Mouse (Mus musculus): ENCODE results near the gene Aimp2. TPM values are rescaled to one million over a fixed set of nuclear protein-coding genes. Genes with fewer than 3 reads are reported as not detected.

Aimp2 gene
- polyA plus RNA-seq, 1 experiment from 2014 or later, result 127 TPM

- Histone ChIP-seq H3K4me3 (no peak overlapping the region), H3K27ac (no peak overlapping the region), H3K9me3 (no peaks in the 10 kb centered on the region), H3K27me3 (ENCODE audit: insufficient read depth, poor library complexity, severe bottlenecking) (no peaks in the 10 kb centered on the region), H3K4me1 (replicated peaks) (peaks cover 11% of the 10 kb centered on the region), H3K36me3 (peaks cover 83% of the 10 kb centered on the region)
- DNase-seq (ENCODE audit: low spot score), result no peak
- 91% methylated on average over 4 of the region's 4 CpGs for WGBS
Observed at GRCm38 (mm10) chr5:143929291-143929690, 19.6 kb upstream of the Aimp2 start.

DNA sequence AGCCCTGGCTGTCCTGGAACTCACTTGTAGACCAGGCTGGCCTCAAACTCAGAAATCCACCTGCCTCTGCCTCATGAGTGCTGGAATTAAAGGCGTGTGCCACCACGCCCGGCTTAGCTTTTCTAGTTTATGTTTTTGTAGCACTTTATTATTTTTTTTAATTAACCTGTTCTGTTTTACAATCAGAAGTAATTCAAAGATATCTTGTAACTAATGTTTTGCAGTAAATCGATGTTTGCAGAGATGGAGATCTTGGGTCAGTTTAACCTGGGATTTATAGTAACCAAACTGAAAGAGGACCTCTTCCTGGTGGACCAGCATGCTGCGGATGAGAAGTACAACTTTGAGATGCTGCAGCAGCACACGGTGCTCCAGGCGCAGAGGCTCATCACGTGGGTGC lies 18.2 kb upstream of the Aimp2 start, which contains the start of gene Gm42421:
Gm42421 (plus strand) TSS at position 301 of the 400 bp plus-strand sequence.
- Histone ChIP-seq H3K27me3 (ENCODE audit: insufficient read depth, poor library complexity, severe bottlenecking) (no peaks in the 10 kb centered on the region), H3K27ac (no peak within 1 kb of the TSS), H3K4me3 (no peak within 1 kb of the TSS), H3K36me3 (peaks cover 94% of the 10 kb centered on the region), H3K4me1 (replicated peaks) (peaks cover 7% of the 10 kb centered on the region), H3K9me3 (no peaks in the 10 kb centered on the region)
- no peak for DNase-seq (ENCODE audit: low spot score)
- 95% methylated on average over 8 of the region's 8 CpGs for WGBS

GRCm38 (mm10) chr5:143924781-143925452 lies 15.3 kb upstream of the Aimp2 start:
- 90% methylated on average over 6 of the region's 6 CpGs for WGBS
- Histone ChIP-seq H3K27ac (no peak overlapping the region), H3K4me1 (replicated peaks) (no peaks in the 10 kb centered on the region), H3K4me3 (no peak overlapping the region), H3K9me3 (no peaks in the 10 kb centered on the region), H3K36me3 (peaks cover 99% of the 10 kb centered on the region), H3K27me3 (ENCODE audit: insufficient read depth, poor library complexity, severe bottlenecking) (no peaks in the 10 kb centered on the region)
- DNase-seq (ENCODE audit: low spot score), result no peak

DNA sequence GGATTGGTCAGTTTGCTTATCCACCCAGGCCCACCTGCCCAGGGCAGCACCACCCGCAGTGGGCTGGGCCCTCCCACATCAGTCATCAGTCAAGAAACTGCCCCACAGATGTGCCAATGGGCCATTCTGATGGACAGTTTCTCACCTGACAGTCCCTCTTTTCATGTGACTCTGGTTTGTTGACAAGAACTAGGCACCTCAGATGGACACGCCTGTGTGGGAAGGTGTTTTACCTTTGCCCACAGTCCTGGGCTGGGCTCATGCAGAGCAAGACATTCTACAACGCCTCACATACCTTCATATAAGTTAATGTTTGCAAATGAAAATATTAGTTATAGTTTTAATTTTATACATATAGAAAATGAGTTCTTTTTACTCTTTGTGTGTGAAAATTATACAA lies 8.5 kb upstream of the Aimp2 start:
- no peak overlapping the region for H3K4me3 ChIP-seq
- peaks cover 96% of the 10 kb centered on the region for H3K36me3 ChIP-seq
- H3K4me1 ChIP-seq (replicated peaks), result no peaks in the 10 kb centered on the region
- H3K27ac ChIP-seq, result no peak overlapping the region
- no peaks in the 10 kb centered on the region for H3K27me3 ChIP-seq (ENCODE audit: insufficient read depth, poor library complexity, severe bottlenecking)
- H3K9me3 ChIP-seq, result no peaks in the 10 kb centered on the region
- DNase-seq (ENCODE audit: low spot score), result no peak
- WGBS, result 92% methylated on average over 3 of the region's 3 CpGs

DNA sequence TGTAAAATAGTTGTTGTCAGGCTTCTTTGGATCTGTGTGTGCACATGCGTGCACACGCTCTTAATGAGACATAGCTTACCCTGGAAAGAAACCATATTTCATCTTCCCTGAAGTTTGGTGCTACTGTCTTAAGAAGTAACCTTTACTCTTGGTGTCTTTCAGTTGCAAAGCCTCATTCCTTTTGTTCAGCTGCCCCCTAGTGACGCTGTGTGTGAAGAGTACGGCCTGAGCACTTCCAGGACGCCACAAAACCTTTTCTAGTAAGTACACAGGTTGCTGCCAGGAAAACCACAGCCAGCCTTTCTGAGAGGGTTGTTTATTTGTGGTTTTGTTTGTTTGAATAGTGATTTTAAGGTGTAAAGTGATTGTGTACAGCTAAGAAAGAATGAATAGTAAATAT lies 7.8 kb upstream of the Aimp2 start:
- Histone ChIP-seq H3K4me3 (no peak overlapping the region), H3K36me3 (peaks cover 91% of the 10 kb centered on the region), H3K4me1 (replicated peaks) (no peaks in the 10 kb centered on the region), H3K27ac (no peak overlapping the region), H3K9me3 (no peaks in the 10 kb centered on the region), H3K27me3 (ENCODE audit: insufficient read depth, poor library complexity, severe bottlenecking) (no peaks in the 10 kb centered on the region)
- DNase-seq (ENCODE audit: low spot score), result peak; percentile 22
- WGBS, result 59% methylated on average over 5 of the region's 5 CpGs

- H3K27me3 ChIP-seq (ENCODE audit: insufficient read depth, poor library complexity, severe bottlenecking), result no peaks in the 10 kb centered on the region
- no peaks in the 10 kb centered on the region for H3K4me1 ChIP-seq (replicated peaks)
- no peak overlapping the region for H3K4me3 ChIP-seq
- H3K27ac ChIP-seq, result no peak overlapping the region
- 92% methylated on average over 9 of the region's 9 CpGs for WGBS
- peaks cover 79% of the 10 kb centered on the region for H3K36me3 ChIP-seq
- no peak for DNase-seq (ENCODE audit: low spot score)
- no peaks in the 10 kb centered on the region for H3K9me3 ChIP-seq
Observed at GRCm38 (mm10) chr5:143916221-143916620, 6.6 kb upstream of the Aimp2 start.

GRCm38 (mm10) chr5:143908926-143909325 lies 721 bp downstream of the Aimp2 start:
- Histone ChIP-seq H3K27ac (peak overlapping the region; percentile 83), H3K4me3 (peak overlapping the region; percentile 80), H3K36me3 (peaks cover 51% of the 10 kb centered on the region), H3K9me3 (no peaks in the 10 kb centered on the region), H3K4me1 (replicated peaks) (peaks cover 26% of the 10 kb centered on the region), H3K27me3 (ENCODE audit: insufficient read depth, poor library complexity, severe bottlenecking) (no peaks in the 10 kb centered on the region)
- DNase-seq (ENCODE audit: low spot score), result no peak
- 3% methylated on average over 9 of the region's 9 CpGs for WGBS

- Histone ChIP-seq H3K4me3 (no peak overlapping the region), H3K27me3 (ENCODE audit: insufficient read depth, poor library complexity, severe bottlenecking) (no peaks in the 10 kb centered on the region), H3K9me3 (no peaks in the 10 kb centered on the region), H3K27ac (no peak overlapping the region), H3K4me1 (replicated peaks) (peaks cover 26% of the 10 kb centered on the region), H3K36me3 (peaks cover 65% of the 10 kb centered on the region)
- 89% methylated on average over 8 of the region's 8 CpGs for WGBS
- DNase-seq (ENCODE audit: low spot score), result no peak
Observed at GRCm38 (mm10) chr5:143906429-143906828, 3.2 kb downstream of the Aimp2 start.

DNA sequence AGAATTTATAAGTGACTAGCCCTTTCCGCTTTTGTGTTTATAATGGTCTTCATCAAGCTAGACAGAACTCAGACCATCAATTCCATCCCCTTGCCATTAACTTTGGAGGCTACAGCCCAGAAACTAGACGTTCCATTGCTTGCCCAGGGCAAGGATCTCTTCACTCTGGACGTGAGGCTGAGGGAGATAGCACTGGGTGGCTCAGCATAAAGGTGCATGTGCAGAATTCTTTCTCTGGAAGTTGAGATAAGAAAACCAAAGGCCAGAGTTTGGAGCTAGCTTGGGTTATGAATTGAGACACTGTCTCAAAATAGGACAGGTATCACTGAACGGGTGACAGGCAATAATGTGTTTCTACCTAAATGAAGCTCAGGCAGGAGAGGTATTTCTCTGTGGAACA lies 5.8 kb downstream of the Aimp2 start:
- 92% methylated on average over 4 of the region's 4 CpGs for WGBS
- H3K4me3 ChIP-seq, result no peak overlapping the region
- DNase-seq (ENCODE audit: low spot score), result no peak
- H3K9me3 ChIP-seq, result no peaks in the 10 kb centered on the region
- no peak overlapping the region for H3K27ac ChIP-seq
- peaks cover 92% of the 10 kb centered on the region for H3K36me3 ChIP-seq
- H3K27me3 ChIP-seq (ENCODE audit: insufficient read depth, poor library complexity, severe bottlenecking), result no peaks in the 10 kb centered on the region
- peaks cover 18% of the 10 kb centered on the region for H3K4me1 ChIP-seq (replicated peaks)

GRCm38 (mm10) chr5:143902111-143902510 lies 7.5 kb downstream of the Aimp2 start:
- H3K36me3 ChIP-seq, result peaks cover 100% of the 10 kb centered on the region
- no peak for DNase-seq (ENCODE audit: low spot score)

GRCm38 (mm10) chr5:143897635-143898330 lies 11.9 kb downstream of the Aimp2 start, which contains the start of gene Ankrd61:
Gene Ankrd61 (minus strand): TSS chr5:143897685.
- WGBS, result 87% methylated on average over 14 of the region's 14 CpGs
- Histone ChIP-seq H3K36me3 (peaks cover 85% of the 10 kb centered on the region), H3K4me1 (replicated peaks) (no peaks in the 10 kb centered on the region), H3K4me3 (no peak within 1 kb of the TSS), H3K27ac (no peak within 1 kb of the TSS), H3K27me3 (ENCODE audit: insufficient read depth, poor library complexity, severe bottlenecking) (no peaks in the 10 kb centered on the region), H3K9me3 (no peaks in the 10 kb centered on the region)
- no peak for DNase-seq (ENCODE audit: low spot score)

More at GRCm38 (mm10) chr5:143902111-143902510, 7.5 kb downstream of the Aimp2 start:
- H3K4me3 ChIP-seq, result no peak overlapping the region
- H3K4me1 ChIP-seq (replicated peaks), result 0 out of 2 replicates have a peak, but pooled peaks cover under 1% of the 10 kb centered on the region
- no peak overlapping the region for H3K27ac ChIP-seq
- H3K9me3 ChIP-seq, result no peaks in the 10 kb centered on the region
- WGBS, result 90% methylated on average over 3 of the region's 3 CpGs
- H3K27me3 ChIP-seq (ENCODE audit: insufficient read depth, poor library complexity, severe bottlenecking), result no peaks in the 10 kb centered on the region

GRCm38 (mm10) chr5:143893396-143893795 lies 16.3 kb downstream of the Aimp2 start:
- no peak for DNase-seq (ENCODE audit: low spot score)
- Histone ChIP-seq H3K36me3 (peaks cover 85% of the 10 kb centered on the region), H3K4me1 (replicated peaks) (no peaks in the 10 kb centered on the region), H3K9me3 (no peaks in the 10 kb centered on the region), H3K4me3 (no peak overlapping the region), H3K27me3 (ENCODE audit: insufficient read depth, poor library complexity, severe bottlenecking) (no peaks in the 10 kb centered on the region), H3K27ac (no peak overlapping the region)
- WGBS, result 90% methylated on average over 5 of the region's 5 CpGs

DNA sequence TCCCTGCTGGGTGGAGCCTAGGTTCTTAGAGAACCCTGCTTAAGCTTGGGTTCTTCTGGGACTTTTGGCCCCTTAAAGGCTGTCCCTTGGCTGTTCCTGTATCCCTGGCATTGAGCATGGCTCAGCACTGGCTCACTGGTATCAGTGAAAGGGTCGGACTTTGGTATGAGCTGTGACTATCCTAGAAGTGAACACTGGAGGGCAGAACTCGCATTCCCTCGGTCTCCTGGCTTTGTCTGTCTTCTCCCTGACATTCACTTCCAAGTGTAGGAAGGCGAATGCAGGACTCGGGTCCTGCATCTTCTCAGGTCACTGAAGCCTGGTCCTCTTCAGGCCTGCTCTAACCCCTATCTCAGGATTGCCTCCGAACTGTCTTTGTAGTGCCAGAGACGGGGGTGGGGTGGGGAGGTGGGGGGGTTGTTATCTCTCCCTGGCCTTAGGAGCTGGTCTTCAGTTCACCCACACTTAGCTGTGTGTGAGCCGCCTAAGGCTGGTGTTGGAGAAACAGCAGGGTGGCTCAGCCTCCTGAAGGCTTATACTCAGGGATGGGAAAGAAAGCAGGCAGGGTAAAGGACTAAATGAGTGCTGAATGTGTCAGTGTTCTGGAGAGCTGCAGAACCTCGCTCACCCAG lies 17.3 kb downstream of the Aimp2 start:
- Histone ChIP-seq H3K27ac (no peak overlapping the region), H3K27me3 (ENCODE audit: insufficient read depth, poor library complexity, severe bottlenecking) (no peaks in the 10 kb centered on the region), H3K36me3 (peaks cover 85% of the 10 kb centered on the region), H3K4me1 (replicated peaks) (no peaks in the 10 kb centered on the region), H3K4me3 (no peak overlapping the region), H3K9me3 (no peaks in the 10 kb centered on the region)
- 77% methylated on average over 9 of the region's 9 CpGs for WGBS
- no peak for DNase-seq (ENCODE audit: low spot score)

Data from hindbrain, embryonic 10.5 days (tissue).